Mouse (Mus musculus) ES-E14 (cell line): ENCODE measurements at regions not wholly inside any gene's neighbourhood (a gene's known extent, or its start where the extent isn't known, plus 50 kb on each side); places are given as distances from the start of the nearest gene placed in this dataset.

Experiments used
- DNase-seq: peaks from one replicate; pipeline ENCODE4 v3.0.0-alpha.2; 2013; ENCODE audit warnings: low read depth, low spot score
- H3K27ac ChIP-seq: 2 replicates; pipeline ENCODE4 v1.5.1; 2012; ENCODE audit warnings: low read depth, mild to moderate bottlenecking, low read length, moderate library complexity, mixed read lengths; ENCODE audit not compliant: poor library complexity, insufficient read depth, severe bottlenecking
- H3K36me3 ChIP-seq: 2 replicates; pipeline ENCODE4 v1.6.1; 2012; ENCODE audit warnings: mild to moderate bottlenecking, low read length, moderate library complexity, mixed read lengths; ENCODE audit not compliant: control insufficient read depth, poor library complexity, insufficient read depth, severe bottlenecking
- H3K4me1 ChIP-seq, 2 experiments: fragments of 150-350 bp in 1 of 2; sonication (generic) in 1 of 2; 2 replicates each; pipeline ENCODE4 v1.6.1; 2012; ENCODE audit warnings: low read length in 2 of 2, mild to moderate bottlenecking in 1 of 2, mixed read lengths in 1 of 2; ENCODE audit not compliant: control insufficient read depth in 2 of 2, insufficient read depth in 2 of 2, poor library complexity in 1 of 2
- H3K4me3 ChIP-seq, 2 experiments: fragments of 150-350 bp in 1 of 2; sonication (generic) in 1 of 2; 2 replicates each; pipeline ENCODE4 v1.5.1; 2012; ENCODE audit warnings: low read length in 2 of 2, low read depth in 1 of 2, mild to moderate bottlenecking in 1 of 2, mixed read lengths in 1 of 2; ENCODE audit not compliant: insufficient read depth in 1 of 2, poor library complexity in 1 of 2, severe bottlenecking in 1 of 2
- H3K9ac ChIP-seq: 2 replicates; pipeline ENCODE4 v1.6.1; 2012; ENCODE audit warnings: low read depth, mild to moderate bottlenecking, low read length, mixed read lengths; ENCODE audit not compliant: poor library complexity, insufficient read depth, severe bottlenecking
- H3K9me3 ChIP-seq: fragments of 150-350 bp; sonication (generic); 2 replicates; pipeline ENCODE4 v1.6.1; 2012; ENCODE audit warnings: low read depth, mild to moderate bottlenecking, low read length; ENCODE audit not compliant: control insufficient read depth, insufficient read depth
- CHD2 ChIP-seq: IDR thresholded peaks from 2 replicates; pipeline ENCODE4 v1.6.1; 2014; ENCODE audit warnings: mild to moderate bottlenecking, low read depth, low read length, inconsistent platforms
- HCFC1 ChIP-seq: IDR thresholded peaks from 2 replicates; pipeline ENCODE4 v1.6.1; 2012; ENCODE audit warnings: low read length, inconsistent platforms, borderline replicate concordance; ENCODE audit not compliant: insufficient read depth
- MAFK ChIP-seq: IDR thresholded peaks from 2 replicates; pipeline ENCODE4 v1.6.1; 2014; ENCODE audit warnings: mild to moderate bottlenecking, low read depth, low read length, inconsistent platforms; ENCODE audit not compliant: insufficient read depth
- ZC3H11A ChIP-seq: IDR thresholded peaks from 2 replicates; pipeline ENCODE4 v1.6.1; 2012; ENCODE audit warnings: low read depth, mild to moderate bottlenecking, inconsistent platforms, low read length, borderline replicate concordance
- ZNF384 ChIP-seq: IDR thresholded peaks from 2 replicates; pipeline ENCODE4 v1.6.1; 2012; ENCODE audit warnings: low read depth, low read length, inconsistent platforms
- in situ Hi-C, 2 experiments: fragments of 600-800 bp; cut with MboI; formaldehyde crosslinking; loops; one replicate each; pipeline ENCODE4 v1.15.1; 2025; ENCODE audit warnings: low sequenced_read_pairs in 2 of 2, inconsistent platforms in 1 of 2; ENCODE audit not compliant: unreplicated experiment in 2 of 2

GRCm38 (mm10) chr12:110170496-110170895 is 108.4 kb upstream of the Dio3 start:
- in situ Hi-C loops = no loop called here
- TF ChIP-seq ZC3H11A (no peak), HCFC1 (no peak), CHD2 (no peak), MAFK (no peak), ZNF384 (no peak)

GRCm38 (mm10) chr12:110177826-110178225 is 101.0 kb upstream of the Dio3 start:
- Histone ChIP-seq H3K9me3 (no peaks in the 10 kb centered on the region), H3K27ac (no peak overlapping the region), H3K9ac (no peak overlapping the region), H3K36me3 (no peaks in the 10 kb centered on the region), H3K4me1 (no peaks in the 10 kb centered on the region), H3K4me3 (no peak overlapping the region)
- in situ Hi-C loops = no loop called here
- TF ChIP-seq CHD2 = no peak
- TF ChIP-seq HCFC1 = no peak
- TF ChIP-seq ZC3H11A = no peak
- TF ChIP-seq MAFK = no peak
- no peak for TF ChIP-seq ZNF384
- no peak for DNase-seq

More at GRCm38 (mm10) chr12:110170496-110170895, 108.4 kb upstream of the Dio3 start:
- no peaks in the 10 kb centered on the region for H3K9me3 ChIP-seq
- no peak overlapping the region for H3K4me3 ChIP-seq
- H3K9ac ChIP-seq = no peak overlapping the region
- no peak for DNase-seq
- H3K4me1 ChIP-seq = no peaks in the 10 kb centered on the region
- no peak overlapping the region for H3K27ac ChIP-seq
- no peaks in the 10 kb centered on the region for H3K36me3 ChIP-seq

- no peak for TF ChIP-seq HCFC1
- no peak for TF ChIP-seq ZC3H11A
- TF ChIP-seq CHD2 = no peak
- TF ChIP-seq MAFK = no peak
- TF ChIP-seq ZNF384 = no peak
- Histone ChIP-seq H3K4me3 (no peak overlapping the region), H3K9me3 (no peaks in the 10 kb centered on the region), H3K4me1 (peaks cover 0 to 7% of the 10 kb centered on the region in 2 experiments; a peak in 1 of 4 replicates), H3K36me3 (no peaks in the 10 kb centered on the region), H3K9ac (no peak overlapping the region), H3K27ac (no peak overlapping the region)
- in situ Hi-C loops = no loop called here
- DNase-seq = no peak
These were observed 95.4 kb upstream of the Dio3 start for GRCm38 (mm10) chr12:110183473-110183872.

GRCm38 (mm10) chr12:110185399-110185798 is 93.5 kb upstream of the Dio3 start:
- no peak for DNase-seq
- Histone ChIP-seq H3K9ac (no peak overlapping the region), H3K4me3 (no peak overlapping the region), H3K27ac (no peak overlapping the region), H3K36me3 (no peaks in the 10 kb centered on the region), H3K9me3 (no peaks in the 10 kb centered on the region), H3K4me1 (peaks cover 0 to 9% of the 10 kb centered on the region in 2 experiments; a peak in 1 of 4 replicates)
- TF ChIP-seq HCFC1 (no peak), CHD2 (no peak), ZC3H11A (no peak), MAFK (no peak), ZNF384 (no peak)
- in situ Hi-C loops = no loop called here

- no peak overlapping the region for H3K4me3 ChIP-seq
- in situ Hi-C loops = no loop called here
- no peak overlapping the region for H3K9ac ChIP-seq
- no peak for DNase-seq
- H3K27ac ChIP-seq = no peak overlapping the region
- TF ChIP-seq CHD2 = no peak
- TF ChIP-seq MAFK = no peak
- no peak for TF ChIP-seq HCFC1
- TF ChIP-seq ZC3H11A = no peak
- TF ChIP-seq ZNF384 = no peak
- no peaks in the 10 kb centered on the region for H3K9me3 ChIP-seq
- peaks cover 0 to 9% of the 10 kb centered on the region in 2 experiments; a peak in 1 of 4 replicates for H3K4me1 ChIP-seq
- H3K36me3 ChIP-seq = no peaks in the 10 kb centered on the region
These were observed 92.5 kb upstream of the Dio3 start for GRCm38 (mm10) chr12:110186381-110186780.
